ENCODE assay signal across 9 mouse cellular contexts in the genomic region with DNA sequence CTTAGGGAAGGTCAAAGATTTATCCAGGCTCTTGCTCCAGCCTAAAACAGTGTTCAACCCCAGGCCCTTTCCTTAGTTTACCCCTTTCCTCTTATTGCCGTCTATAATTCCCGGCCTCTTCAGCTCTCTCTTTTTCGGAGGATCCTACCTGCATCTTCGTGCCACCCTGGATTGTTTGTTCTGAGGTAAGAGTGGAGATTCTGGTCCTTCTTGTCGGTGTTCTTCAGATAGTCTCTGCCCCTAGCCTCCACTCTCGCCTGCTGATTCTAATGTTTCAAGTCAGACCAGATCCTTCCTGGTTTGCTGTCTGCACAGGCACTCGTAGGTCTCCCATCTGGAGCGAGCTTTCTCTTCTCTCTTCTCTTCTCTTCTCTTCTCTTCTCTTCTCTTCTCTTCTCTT. TPM values are rescaled to one million over a fixed set of nuclear protein-coding genes. Genes with fewer than 3 reads are reported as not detected.
DNase-seq lines count a peak whose midpoint lies in the region; ATAC-seq lines count a peak whose summit lies in the region.
"Had no signal": no experiment of that assay in that cellular context is flagged by ENCODE, and none has a peak within 500 bp of the region (broad histone marks: within the 10 kb centered on the region; RNA-seq: fewer than 3 reads in every experiment).

No protein-coding gene starts in this region.

- H3K4me1 ChIP-seq in heart, embryonic 12.5 days (replicated peaks), result peaks cover 34% of the 10 kb centered on the region
- H3K4me1 ChIP-seq in liver, embryonic 11.5 days (replicated peaks; ENCODE audit: control insufficient read depth, insufficient read depth, low read length), result peaks cover 29% of the 10 kb centered on the region

- H3K27ac ChIP-seq in heart, embryonic 12.5 days (ENCODE audit: poor library complexity, severe bottlenecking), result no peak overlapping the region
- no peak overlapping the region for H3K27ac ChIP-seq in liver, embryonic 11.5 days (ENCODE audit: low read depth, low read length)

- H3K9me3 ChIP-seq in heart, embryonic 12.5 days (replicated peaks), result no peaks in the 10 kb centered on the region
- no peaks in the 10 kb centered on the region for H3K9me3 ChIP-seq in liver, embryonic 11.5 days (ENCODE audit: control insufficient read depth, low read length)

- no peaks in the 10 kb centered on the region for H3K36me3 ChIP-seq in heart, embryonic 12.5 days
- H3K36me3 ChIP-seq in liver, embryonic 11.5 days (ENCODE audit: control insufficient read depth, insufficient read depth, low read length), result no peaks in the 10 kb centered on the region

- DNase-seq in heart, adult 8-10 months (ENCODE audit: low spot score), result no peak
- DNase-seq in urinary bladder, postnatal 14 days (ENCODE audit: low spot score), result peak; percentile 13
- no peak for DNase-seq in urinary bladder, postnatal 10 days (ENCODE audit: low spot score)
- no peak for DNase-seq in liver, embryonic 11.5 days (ENCODE audit: low spot score)
- DNase-seq in testis, postnatal 10 days (ENCODE audit: low spot score), result peak; percentile 38
- no peak for DNase-seq in retina, postnatal 1 day

- no peak for ATAC-seq in heart, embryonic 12.5 days (ENCODE audit: insufficient number of reproducible peaks, low FRiP score)
- no peak for ATAC-seq in liver, embryonic 11.5 days (replicated peaks; ENCODE audit: low FRiP score)
- ATAC-seq in monocyte, adult 5-6 weeks (replicated peaks; ENCODE audit: insufficient number of reproducible peaks, low FRiP score, low TSS enrichment, poor library complexity, severe bottlenecking), result no peak

- H3K4me2 ChIP-seq in heart, embryonic 12.5 days, result peak overlapping the region; percentile 94
- H3K4me2 ChIP-seq in liver, embryonic 11.5 days, result peak overlapping the region; percentile 84

- H3K27me3 ChIP-seq in heart, embryonic 12.5 days (replicated peaks), result no peaks in the 10 kb centered on the region
- H3K27me3 ChIP-seq in liver, embryonic 11.5 days (replicated peaks; ENCODE audit: control insufficient read depth, insufficient read depth, low read length), result peaks cover 4% of the 10 kb centered on the region; the same call in 1 of the 2 replicates
- H3K27me3 ChIP-seq: Patski had no signal

- H3K9ac ChIP-seq in heart, embryonic 12.5 days, result peak overlapping the region; percentile 87
- H3K9ac ChIP-seq in liver, embryonic 11.5 days (ENCODE audit: low read depth, low read length), result peak overlapping the region; percentile 90

- WGBS in heart, embryonic 12.5 days, result 20% methylated on average over 8 of the region's 8 CpGs
- 16% methylated on average over 8 of the region's 8 CpGs for WGBS in liver, embryonic 11.5 days

- H3K4me3 ChIP-seq in heart, embryonic 12.5 days, result peak overlapping the region; percentile 71
- peak overlapping the region; percentile 84 for H3K4me3 ChIP-seq in liver, embryonic 11.5 days (ENCODE audit: low read depth, low read length)

RNA-seq across cellular contexts. Expression of a gene that starts 0.6 kb away (rescaled TPM):
- polyA plus RNA-seq in heart, embryonic 12.5 days (2016; fragmentation: Nextera tagmentation; extraction: Ambion mirVana), result 15.9 and 16.5 TPM in 2 replicates
- total RNA-seq in heart, adult 8-10 months (2022), result 1 to 10 TPM; 5.7 to 8.1 (median 6.9) TPM
- 17.5 and 19.8 TPM in 2 replicates for polyA plus RNA-seq in liver, embryonic 11.5 days (2014; fragmentation: Nextera tagmentation; extraction: Ambion mirVana)
- total RNA-seq in monocyte, adult 5-6 weeks (2017), result 18.6 to 31.9 TPM (median 21.5 TPM) in 3 replicates

Comparison
In these comparisons a context has a peak if more than half of its experiments do, and no peak if none do; other contexts are left out.
1. DNase-seq: peak in urinary bladder, postnatal 14 days (single experiment) and testis, postnatal 10 days (single experiment); none in heart, adult 8-10 months (single experiment), urinary bladder, postnatal 10 days (single experiment), liver, embryonic 11.5 days (single experiment) and retina, postnatal 1 day (single experiment).